Mouse (Mus musculus): ENCODE measurements around the gene Oasl1.

DNA sequence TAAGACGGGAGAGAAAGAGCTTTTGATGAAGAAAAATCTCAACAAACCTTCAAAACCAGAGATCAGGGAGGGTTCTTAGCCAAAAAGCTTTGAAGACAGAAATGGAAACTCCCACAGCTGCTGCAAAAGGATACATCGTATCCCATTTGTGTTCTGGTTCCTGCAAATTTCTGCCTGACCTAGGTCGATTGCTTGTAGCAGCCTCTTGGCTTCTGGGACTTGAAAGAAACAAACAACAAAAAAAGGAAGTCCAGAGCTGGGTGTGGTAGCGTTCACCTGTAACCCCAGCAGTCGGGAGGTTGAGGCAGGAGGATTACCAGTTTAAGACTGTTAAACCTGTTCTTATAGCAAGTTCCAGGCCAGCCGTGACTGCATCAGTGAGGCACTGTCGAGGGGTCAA lies 24.2 kb upstream of the Oasl1 start:
- TF ChIP-seq POLR2A (IDR thresholded peaks at IDR 0.05; ENCODE audit: borderline replicate concordance, control insufficient read depth, low read depth, low read length): no peak
- no peak for TF ChIP-seq CTCF (IDR thresholded peaks at IDR 0.05; ENCODE audit: control insufficient read depth, insufficient read depth, low read length)

Data from bone marrow, adult 2 months (tissue).